Mouse (Mus musculus): ENCODE results near the gene Ap3s2.

GRCm38 (mm10) chr7:79888603-79889002 lies 31.8 kb downstream of the Ap3s2 start:
- TF ChIP-seq CHD2 (IDR thresholded peaks at IDR 0.05; ENCODE audit: low read depth, low read length), result no peak
- no peak for TF ChIP-seq ZC3H11A (IDR thresholded peaks at IDR 0.05; ENCODE audit: borderline replicate concordance, low read depth, low read length)
- TF ChIP-seq MAFK (IDR thresholded peaks at IDR 0.05; ENCODE audit: insufficient read depth, low read depth, low read length), result no peak
